Mouse (Mus musculus): ENCODE results near the gene 1110025L11Rik. TPM values are rescaled to one million over a fixed set of nuclear protein-coding genes. Genes with fewer than 3 reads are reported as not detected.

Gene 1110025L11Rik
- total and polyA plus RNA-seq, 2 experiments from 2014 or later = not detected

- Histone ChIP-seq H3K9ac (replicated peaks; ENCODE audit: low read length, poor library complexity, severe bottlenecking) (no peak overlapping the region), H3K27me3 (ENCODE audit: insufficient read depth, low read length) (no peaks in the 10 kb centered on the region), H3K36me3 (ENCODE audit: insufficient read depth, low read length) (no peaks in the 10 kb centered on the region), H3K4me2 (ENCODE audit: low read depth, low read length, poor library complexity, severe bottlenecking) (no peak overlapping the region), H3K27ac (ENCODE audit: low read depth, low read length) (no peak overlapping the region), H3K4me3 (ENCODE audit: low read depth, low read length) (no peak overlapping the region), H3K9me3 (ENCODE audit: low read length) (no peaks in the 10 kb centered on the region), H3K4me1 (ENCODE audit: insufficient read depth, low read length) (no peaks in the 10 kb centered on the region)
- no peak for TF ChIP-seq CTCF (IDR thresholded peaks at IDR 0.05)
- 95% methylated on average over 3 of the region's 3 CpGs for WGBS
- ATAC-seq (ENCODE audit: low FRiP score) = no peak
- DNase-seq (ENCODE audit: low spot score) = no peak
These were observed 49.8 kb downstream of the 1110025L11Rik start for GRCm38 (mm10) chr16:89013973-89014372.

Other genes with a start within 250 kb of the 1110025L11Rik start
- gene Krtap15, start 243.8 kb downstream of the 1110025L11Rik start, total RNA-seq (2014; rRNA removed) = not detected in 2 replicates
- gene Krtap15, start 243.8 kb downstream of the 1110025L11Rik start, polyA plus RNA-seq (2015; fragmentation: Nextera tagmentation; extraction: Ambion mirVana) = not detected in 2 replicates
- gene Krtap14, start 237.9 kb downstream of the 1110025L11Rik start, total RNA-seq (2014; rRNA removed) = not detected in 2 replicates
- gene Krtap14, start 237.9 kb downstream of the 1110025L11Rik start, polyA plus RNA-seq (2015; fragmentation: Nextera tagmentation; extraction: Ambion mirVana) = not detected in 2 replicates
- not detected in 2 replicates for gene Krtap19-1, start 194.6 kb downstream of the 1110025L11Rik start, total RNA-seq (2014; rRNA removed)
- not detected in 2 replicates for gene Krtap19-1, start 194.6 kb downstream of the 1110025L11Rik start, polyA plus RNA-seq (2015; fragmentation: Nextera tagmentation; extraction: Ambion mirVana)
- gene Krtap19-2, start 189.7 kb downstream of the 1110025L11Rik start, total RNA-seq (2014; rRNA removed) = not detected in 2 replicates
- gene Krtap19-2, start 189.7 kb downstream of the 1110025L11Rik start, polyA plus RNA-seq (2015; fragmentation: Nextera tagmentation; extraction: Ambion mirVana) = not detected in 2 replicates
- not detected in 2 replicates for gene Krtap19-3, start 186.0 kb downstream of the 1110025L11Rik start, total RNA-seq (2014; rRNA removed)
- gene Krtap19-3, start 186.0 kb downstream of the 1110025L11Rik start, polyA plus RNA-seq (2015; fragmentation: Nextera tagmentation; extraction: Ambion mirVana) = not detected in 2 replicates
- gene Krtap19-4, start 178.9 kb downstream of the 1110025L11Rik start, total RNA-seq (2014; rRNA removed) = not detected in 2 replicates
- not detected in 2 replicates for gene Krtap19-4, start 178.9 kb downstream of the 1110025L11Rik start, polyA plus RNA-seq (2015; fragmentation: Nextera tagmentation; extraction: Ambion mirVana)
- not detected in 2 replicates for gene Krtap19-5, start 167.5 kb downstream of the 1110025L11Rik start, total RNA-seq (2014; rRNA removed)
- not detected in 2 replicates for gene Krtap19-5, start 167.5 kb downstream of the 1110025L11Rik start, polyA plus RNA-seq (2015; fragmentation: Nextera tagmentation; extraction: Ambion mirVana)
- not detected in 2 replicates for gene Krtap19-9b, start 131.7 kb downstream of the 1110025L11Rik start, total RNA-seq (2014; rRNA removed)
- gene Krtap19-9b, start 131.7 kb downstream of the 1110025L11Rik start, polyA plus RNA-seq (2015; fragmentation: Nextera tagmentation; extraction: Ambion mirVana) = not detected in 2 replicates
- gene Krtap16-3, start 101.1 kb downstream of the 1110025L11Rik start, total RNA-seq (2014; rRNA removed) = not detected in 2 replicates
- not detected in 2 replicates for gene Krtap16-3, start 101.1 kb downstream of the 1110025L11Rik start, polyA plus RNA-seq (2015; fragmentation: Nextera tagmentation; extraction: Ambion mirVana)
- not detected in 2 replicates for gene Krtap22-2, start 53.2 kb downstream of the 1110025L11Rik start, total RNA-seq (2014; rRNA removed)
- not detected in 2 replicates for gene Krtap22-2, start 53.2 kb downstream of the 1110025L11Rik start, polyA plus RNA-seq (2015; fragmentation: Nextera tagmentation; extraction: Ambion mirVana)
- not detected in 2 replicates for gene Gm10229, start 48.7 kb downstream of the 1110025L11Rik start, total RNA-seq (2014; rRNA removed)
- not detected in 2 replicates for gene Gm10229, start 48.7 kb downstream of the 1110025L11Rik start, polyA plus RNA-seq (2015; fragmentation: Nextera tagmentation; extraction: Ambion mirVana)
- not detected in 2 replicates for gene Krtap6-1, start 32.3 kb downstream of the 1110025L11Rik start, total RNA-seq (2014; rRNA removed)
- gene Krtap6-1, start 32.3 kb downstream of the 1110025L11Rik start, polyA plus RNA-seq (2015; fragmentation: Nextera tagmentation; extraction: Ambion mirVana) = not detected in 2 replicates
- not detected in 2 replicates for gene Gm10228, start 22.5 kb downstream of the 1110025L11Rik start, total RNA-seq (2014; rRNA removed)
- gene Gm10228, start 22.5 kb downstream of the 1110025L11Rik start, polyA plus RNA-seq (2015; fragmentation: Nextera tagmentation; extraction: Ambion mirVana) = not detected in 2 replicates
- gene Krtap6-5, start 16.1 kb downstream of the 1110025L11Rik start, total RNA-seq (2014; rRNA removed) = not detected in 2 replicates
- not detected in 2 replicates for gene Krtap6-5, start 16.1 kb downstream of the 1110025L11Rik start, polyA plus RNA-seq (2015; fragmentation: Nextera tagmentation; extraction: Ambion mirVana)
- not detected in 2 replicates for gene Krtap6-3, start 20.0 kb upstream of the 1110025L11Rik start, total RNA-seq (2014; rRNA removed)
- not detected in 2 replicates for gene Krtap6-3, start 20.0 kb upstream of the 1110025L11Rik start, polyA plus RNA-seq (2015; fragmentation: Nextera tagmentation; extraction: Ambion mirVana)
- not detected in 2 replicates for gene Gm6358, start 76.8 kb upstream of the 1110025L11Rik start, total RNA-seq (2014; rRNA removed)
- not detected in 2 replicates for gene Gm6358, start 76.8 kb upstream of the 1110025L11Rik start, polyA plus RNA-seq (2015; fragmentation: Nextera tagmentation; extraction: Ambion mirVana)
- gene Gm10061, start 87.1 kb upstream of the 1110025L11Rik start, total RNA-seq (2014; rRNA removed) = not detected in 2 replicates
- not detected in 2 replicates for gene Gm10061, start 87.1 kb upstream of the 1110025L11Rik start, polyA plus RNA-seq (2015; fragmentation: Nextera tagmentation; extraction: Ambion mirVana)
- not detected in 2 replicates for gene Gm9789, start 94.0 kb upstream of the 1110025L11Rik start, total RNA-seq (2014; rRNA removed)
- not detected in 2 replicates for gene Gm9789, start 94.0 kb upstream of the 1110025L11Rik start, polyA plus RNA-seq (2015; fragmentation: Nextera tagmentation; extraction: Ambion mirVana)
- gene Gm7735, start 105.5 kb upstream of the 1110025L11Rik start, total RNA-seq (2014; rRNA removed) = not detected in 2 replicates
- not detected in 2 replicates for gene Gm7735, start 105.5 kb upstream of the 1110025L11Rik start, polyA plus RNA-seq (2015; fragmentation: Nextera tagmentation; extraction: Ambion mirVana)
- not detected in 2 replicates for gene 1110057P08Rik, start 110.7 kb upstream of the 1110025L11Rik start, total RNA-seq (2014; rRNA removed)
- not detected in 2 replicates for gene 1110057P08Rik, start 110.7 kb upstream of the 1110025L11Rik start, polyA plus RNA-seq (2015; fragmentation: Nextera tagmentation; extraction: Ambion mirVana)
- gene Krtap20-2, start 141.9 kb upstream of the 1110025L11Rik start, total RNA-seq (2014; rRNA removed) = not detected in 2 replicates
- gene Krtap20-2, start 141.9 kb upstream of the 1110025L11Rik start, polyA plus RNA-seq (2015; fragmentation: Nextera tagmentation; extraction: Ambion mirVana) = not detected in 2 replicates

Measured in midbrain, postnatal 0 days (tissue).